Mouse (Mus musculus): Measurements from ENCODE around the gene 2810459M11Rik. TPM values are rescaled to one million over a fixed set of nuclear protein-coding genes. Genes with fewer than 3 reads are reported as not detected.

The 2810459M11Rik gene
- polyA plus RNA-seq, 1 experiment from 2014 or later = 8.0 TPM

DNA sequence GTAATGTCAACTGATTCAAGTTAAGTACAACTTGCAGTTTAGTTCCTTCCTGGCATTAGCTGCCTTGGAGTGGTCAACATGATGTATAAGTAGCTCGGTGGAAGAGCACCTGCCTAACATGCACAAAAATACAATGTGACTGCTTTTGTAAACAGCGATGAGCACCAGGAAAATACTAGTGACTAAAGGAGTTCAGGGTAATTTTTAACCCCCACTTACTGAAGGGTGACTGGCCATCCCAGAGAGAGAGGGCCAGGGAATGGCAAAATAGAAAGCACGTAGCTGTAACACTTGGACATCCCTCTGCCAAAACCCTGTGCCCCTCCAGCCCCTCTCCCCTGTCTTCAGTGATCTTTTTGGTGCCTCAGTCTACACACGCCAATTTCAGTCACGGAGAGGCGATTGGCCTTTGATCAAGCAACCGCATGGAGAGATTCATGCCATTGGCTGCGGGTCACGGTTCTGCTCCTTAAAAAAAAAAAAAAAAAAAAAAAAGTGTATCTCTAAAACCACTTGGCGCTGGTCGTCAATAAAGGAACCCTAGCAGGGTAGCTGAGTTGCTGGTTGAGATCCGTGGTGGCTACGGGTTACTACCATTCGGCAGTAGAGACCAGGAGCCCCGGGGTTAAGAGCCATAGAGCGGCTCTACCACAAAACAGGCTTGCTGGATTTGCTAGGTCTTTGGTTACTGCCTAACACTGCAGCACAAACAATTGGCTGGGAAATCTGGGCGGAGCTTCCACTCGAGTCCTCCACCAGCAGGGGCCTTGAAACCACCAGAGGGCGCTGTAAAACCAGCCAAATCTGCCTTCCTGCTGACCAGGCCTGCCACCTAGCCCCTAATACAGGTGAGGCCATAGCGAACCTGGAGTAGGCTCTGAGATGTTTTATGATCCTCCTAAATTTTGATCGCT, 13.4 kb downstream of the 2810459M11Rik start:
- Histone ChIP-seq H3K36me3 (ENCODE audit: control insufficient read depth, insufficient read depth, low read length) (no peaks in the 10 kb centered on the region), H3K27ac (replicated peaks) (peak overlapping the region; percentile 65; the same call in 1 of the 2 replicates), H3K9me3 (ENCODE audit: control insufficient read depth, low read length) (no peaks in the 10 kb centered on the region), H3K4me3 (ENCODE audit: low read depth, low read length) (peak overlapping the region; percentile 30), H3K9ac (ENCODE audit: low read length) (peak overlapping the region; percentile 41; the same call in 1 of the 2 replicates), H3K4me1 (replicated peaks; ENCODE audit: control insufficient read depth, insufficient read depth) (no peaks in the 10 kb centered on the region), H3K4me2 (replicated peaks; ENCODE audit: low read depth) (peak overlapping the region; percentile 57), H3K27me3 (ENCODE audit: control insufficient read depth, insufficient read depth, low read length) (no peaks in the 10 kb centered on the region)
- DNase-seq (ENCODE audit: low spot score) = peak; percentile 97
- 8% methylated on average over 21 of the region's 21 CpGs for WGBS
- ATAC-seq (ENCODE audit: low FRiP score, low TSS enrichment) = peak; percentile 80
- TF ChIP-seq EP300 (optimal IDR thresholded peaks at IDR 0.05) (no peak), CTCF (IDR thresholded peaks at IDR 0.05; ENCODE audit: low read depth) (peak; percentile 93)

DNA sequence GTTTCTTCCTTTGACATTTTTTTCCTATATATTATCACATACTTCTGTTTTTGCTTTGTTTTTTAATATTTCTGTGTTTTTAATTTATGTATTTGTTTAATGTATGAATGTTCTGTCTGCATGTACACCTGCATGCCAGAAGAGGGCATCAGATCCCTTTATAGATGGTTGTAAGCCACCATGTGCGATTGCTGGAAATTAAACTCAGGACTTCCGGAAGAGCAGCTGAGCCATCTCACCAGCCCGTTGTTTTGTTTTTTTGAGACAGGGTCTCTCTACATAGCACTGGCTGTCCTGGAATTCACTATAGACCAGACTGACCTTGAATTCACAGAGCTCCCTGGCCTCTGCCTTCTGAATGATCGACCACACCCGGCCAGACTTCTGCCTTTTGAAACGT, 16.9 kb downstream of the 2810459M11Rik start:
- H3K27me3 ChIP-seq (ENCODE audit: control insufficient read depth, insufficient read depth, low read length) = no peaks in the 10 kb centered on the region
- no peak overlapping the region for H3K4me3 ChIP-seq (ENCODE audit: low read depth, low read length)
- H3K4me1 ChIP-seq (replicated peaks; ENCODE audit: control insufficient read depth, insufficient read depth) = 0 out of 2 replicates have a peak, but pooled peaks cover 3% of the 10 kb centered on the region
- H3K36me3 ChIP-seq (ENCODE audit: control insufficient read depth, insufficient read depth, low read length) = no peaks in the 10 kb centered on the region
- no peak overlapping the region for H3K27ac ChIP-seq (replicated peaks)
- no peaks in the 10 kb centered on the region for H3K9me3 ChIP-seq (ENCODE audit: control insufficient read depth, low read length)
- no peak overlapping the region for H3K4me2 ChIP-seq (replicated peaks; ENCODE audit: low read depth)
- WGBS = 77% methylated on average over 6 of the region's 6 CpGs
- TF ChIP-seq EP300 (optimal IDR thresholded peaks at IDR 0.05) (no peak), CTCF (IDR thresholded peaks at IDR 0.05; ENCODE audit: low read depth) (peak; percentile 56)
- no peak overlapping the region for H3K9ac ChIP-seq (ENCODE audit: low read length)
- DNase-seq (ENCODE audit: low spot score) (no peak), ATAC-seq (ENCODE audit: low FRiP score, low TSS enrichment) (no peak)

DNA sequence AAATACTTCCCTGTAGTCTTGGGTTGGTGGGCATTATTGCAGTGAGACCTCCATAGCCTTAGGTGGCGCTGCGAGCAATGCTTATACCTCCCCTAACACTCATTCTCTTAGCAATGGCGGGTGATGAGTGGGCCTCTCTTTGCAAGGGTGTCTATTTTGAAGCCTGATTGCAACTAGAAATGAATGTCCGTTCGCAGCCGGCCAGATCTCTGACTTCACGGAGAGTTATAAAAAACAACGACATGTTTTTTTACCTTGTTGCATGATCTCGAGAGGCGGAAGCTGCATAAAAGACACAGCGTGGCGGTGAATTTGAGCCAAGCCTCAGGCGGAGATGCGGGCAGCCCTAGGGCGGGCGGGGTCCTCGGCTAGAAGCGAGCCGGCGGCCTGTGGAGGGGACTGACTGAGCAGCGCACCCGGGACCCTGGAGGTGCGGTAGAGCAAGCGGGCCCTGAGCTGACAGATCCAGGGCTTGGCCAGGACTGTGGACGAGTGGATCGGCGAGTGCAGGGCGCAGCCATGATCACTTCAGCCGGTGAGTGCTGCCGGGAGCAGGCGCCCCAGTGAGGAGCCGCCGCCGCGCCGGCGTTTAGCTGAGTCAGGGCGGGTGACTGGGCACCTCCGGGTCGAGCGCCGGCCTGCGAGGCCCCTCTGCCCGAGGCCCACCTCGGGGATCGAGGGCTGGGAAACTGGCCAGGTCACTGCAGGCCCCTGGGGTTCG, 18.8 kb downstream of the 2810459M11Rik start, which contains the start of gene Psmd1:
Psmd1 (plus strand) TSS at position 117 of the 721 bp plus-strand sequence.
- DNase-seq (ENCODE audit: low spot score) (peak; percentile 92), ATAC-seq (ENCODE audit: low FRiP score, low TSS enrichment) (peak; percentile 91)
- peak within 1 kb of the TSS; percentile 98 for H3K9ac ChIP-seq (ENCODE audit: low read length)
- no peaks in the 10 kb centered on the region for H3K36me3 ChIP-seq (ENCODE audit: control insufficient read depth, insufficient read depth, low read length)
- 0 out of 2 replicates have a peak, but pooled peaks cover 3% of the 10 kb centered on the region for H3K4me1 ChIP-seq (replicated peaks; ENCODE audit: control insufficient read depth, insufficient read depth)
- under 1% methylated on average over 43 of the region's 47 CpGs for WGBS
- peak within 1 kb of the TSS; percentile 77 for H3K27ac ChIP-seq (replicated peaks)
- no peaks in the 10 kb centered on the region for H3K9me3 ChIP-seq (ENCODE audit: control insufficient read depth, low read length)
- peak; percentile 93 for TF ChIP-seq EP300 (optimal IDR thresholded peaks at IDR 0.05)
- peak; percentile 91 for TF ChIP-seq CTCF (IDR thresholded peaks at IDR 0.05; ENCODE audit: low read depth)
- peak within 1 kb of the TSS; percentile 87 for H3K4me2 ChIP-seq (replicated peaks; ENCODE audit: low read depth)
- no peaks in the 10 kb centered on the region for H3K27me3 ChIP-seq (ENCODE audit: control insufficient read depth, insufficient read depth, low read length)
- peak within 1 kb of the TSS; percentile 98 for H3K4me3 ChIP-seq (ENCODE audit: low read depth, low read length)

DNA sequence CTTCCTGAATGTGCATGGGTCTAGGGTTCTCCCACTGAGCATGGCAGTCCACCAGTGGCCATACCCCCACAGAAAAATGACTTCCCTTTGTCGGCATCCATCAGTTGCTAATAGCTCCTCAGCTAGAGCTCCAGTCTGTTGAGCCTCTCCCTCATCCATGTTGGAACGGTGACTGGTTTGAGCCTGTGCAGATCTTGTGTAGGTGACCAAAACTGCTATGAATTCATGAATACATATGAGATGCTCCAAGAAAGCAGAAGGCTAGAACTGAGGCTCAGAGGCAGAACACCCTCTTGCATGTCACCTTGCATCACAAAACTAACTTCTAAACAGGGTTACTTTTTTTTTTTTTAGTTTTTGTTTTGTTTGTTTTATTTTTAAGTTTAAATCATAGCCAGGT, 30.9 kb downstream of the 2810459M11Rik start:
- Histone ChIP-seq H3K27me3 (ENCODE audit: control insufficient read depth, insufficient read depth, low read length) (no peaks in the 10 kb centered on the region), H3K9me3 (ENCODE audit: control insufficient read depth, low read length) (no peaks in the 10 kb centered on the region), H3K4me3 (ENCODE audit: low read depth, low read length) (no peak overlapping the region), H3K4me1 (replicated peaks; ENCODE audit: control insufficient read depth, insufficient read depth) (no peaks in the 10 kb centered on the region), H3K4me2 (replicated peaks; ENCODE audit: low read depth) (no peak overlapping the region), H3K27ac (replicated peaks) (no peak overlapping the region), H3K36me3 (ENCODE audit: control insufficient read depth, insufficient read depth, low read length) (peaks cover 10% of the 10 kb centered on the region; the same call in 1 of the 2 replicates), H3K9ac (ENCODE audit: low read length) (no peak overlapping the region)
- WGBS = 98% methylated on average over 2 of the region's 2 CpGs
- ATAC-seq (ENCODE audit: low FRiP score, low TSS enrichment) (no peak), DNase-seq (ENCODE audit: low spot score) (no peak)
- TF ChIP-seq EP300 (optimal IDR thresholded peaks at IDR 0.05) (no peak), CTCF (IDR thresholded peaks at IDR 0.05; ENCODE audit: low read depth) (no peak)

DNA sequence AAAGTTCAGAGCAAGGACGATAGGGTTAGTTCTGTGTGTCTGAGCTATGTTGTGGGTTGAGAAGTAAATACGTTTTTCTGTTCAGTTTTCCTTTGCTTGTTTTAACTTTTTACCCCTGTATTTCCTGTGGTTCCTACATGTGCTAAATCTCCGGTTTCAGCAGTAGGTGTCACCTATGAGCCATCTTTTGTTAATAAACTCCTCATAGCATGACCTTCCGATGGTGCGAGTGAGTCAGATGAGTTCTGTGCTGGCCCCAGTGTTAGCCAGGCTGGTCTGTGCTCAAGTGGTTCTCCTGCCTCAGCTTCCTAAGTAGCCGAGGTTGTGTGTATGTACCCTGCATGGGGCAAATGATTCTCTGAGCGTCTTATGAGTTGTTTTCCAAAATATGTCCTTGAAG, 48.8 kb downstream of the 2810459M11Rik start:
- Histone ChIP-seq H3K27ac (replicated peaks) (no peak overlapping the region), H3K27me3 (ENCODE audit: control insufficient read depth, insufficient read depth, low read length) (no peaks in the 10 kb centered on the region), H3K4me2 (replicated peaks; ENCODE audit: low read depth) (no peak overlapping the region), H3K36me3 (ENCODE audit: control insufficient read depth, insufficient read depth, low read length) (peaks cover 9% of the 10 kb centered on the region; the same call in 1 of the 2 replicates), H3K4me3 (ENCODE audit: low read depth, low read length) (no peak overlapping the region), H3K9me3 (ENCODE audit: control insufficient read depth, low read length) (no peaks in the 10 kb centered on the region), H3K4me1 (replicated peaks; ENCODE audit: control insufficient read depth, insufficient read depth) (no peaks in the 10 kb centered on the region), H3K9ac (ENCODE audit: low read length) (no peak overlapping the region)
- WGBS = 79% methylated on average over 7 of the region's 7 CpGs
- ATAC-seq (ENCODE audit: low FRiP score, low TSS enrichment) (no peak), DNase-seq (ENCODE audit: low spot score) (no peak)
- TF ChIP-seq CTCF (IDR thresholded peaks at IDR 0.05; ENCODE audit: low read depth) (peak; percentile 43; the same call in 1 of the 2 replicates), EP300 (optimal IDR thresholded peaks at IDR 0.05) (no peak)

Measured in stomach, postnatal 0 days (tissue).